Mouse (Mus musculus): ENCODE measurements around the gene Cspg4. TPM values are rescaled to one million over a fixed set of nuclear protein-coding genes. Genes with fewer than 3 reads are reported as not detected.

Gene Cspg4
- polyA plus RNA-seq, 1 experiment from 2014 or later, result 23.0 TPM

DNA sequence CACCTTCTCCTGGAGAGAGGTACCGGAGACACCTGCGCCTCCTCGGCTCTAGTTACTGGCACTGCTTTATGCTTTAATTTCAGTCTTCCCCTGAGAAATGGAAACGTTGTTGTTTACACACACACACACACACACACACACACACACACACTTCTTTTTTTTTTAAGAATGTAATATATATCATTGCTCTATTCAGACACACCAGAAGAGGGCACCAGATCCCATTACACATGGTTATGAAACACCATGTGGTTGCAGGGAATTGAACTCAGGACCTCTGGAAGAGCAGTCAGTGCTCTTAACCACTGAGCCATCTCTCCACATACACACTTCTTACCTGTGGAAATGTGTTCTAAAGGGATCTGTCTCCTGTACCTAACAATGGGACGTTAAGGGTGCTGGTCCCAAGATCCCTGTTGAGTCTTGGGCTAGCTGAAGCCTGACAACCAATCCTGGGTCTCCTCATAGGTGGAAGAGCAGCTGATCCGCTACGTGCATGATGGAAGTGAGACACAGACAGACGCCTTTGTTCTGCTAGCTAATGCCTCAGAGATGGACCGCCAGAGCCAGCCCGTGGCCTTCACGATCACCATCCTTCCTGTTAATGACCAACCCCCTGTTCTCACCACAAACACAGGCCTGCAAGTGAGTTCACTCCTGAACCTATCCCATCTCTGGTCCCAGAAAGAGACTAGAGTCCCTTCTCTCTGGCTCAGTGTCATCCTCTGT, 25.9 kb downstream of the Cspg4 start:
- Histone ChIP-seq H3K9me3 (ENCODE audit: control insufficient read depth, low read length) (no peaks in the 10 kb centered on the region), H3K27ac (replicated peaks in 1 of 2; ENCODE audit: control insufficient read depth in 1 of 2, insufficient read depth in 1 of 2, low read depth in 2 of 2, low read length in 2 of 2) (peak overlapping the region in 1 of 2 experiments; percentile 39; a peak in 1 of 4 replicates), H3K4me1 (ENCODE audit: control insufficient read depth in 2 of 2, insufficient read depth in 2 of 2, low read length in 2 of 2) (peaks cover 14 to 19% of the 10 kb centered on the region in 2 experiments; a peak in 3 of 4 replicates), H3K9ac (ENCODE audit: low read length) (no peak overlapping the region), H3K27me3 (ENCODE audit: control insufficient read depth, insufficient read depth, low read length) (no peaks in the 10 kb centered on the region), H3K4me3 (ENCODE audit: control insufficient read depth in 1 of 2, insufficient read depth in 1 of 2, low read depth in 1 of 2, low read length in 2 of 2) (no peak overlapping the region), H3K36me3 (ENCODE audit: control insufficient read depth, insufficient read depth, low read length) (peaks cover 89% of the 10 kb centered on the region), H3K4me2 (ENCODE audit: low read length) (no peak overlapping the region)
- 73% methylated on average over 11 of the region's 11 CpGs for WGBS
- no peak for ATAC-seq (ENCODE audit: insufficient number of reproducible peaks, insufficient read depth, low FRiP score, low read depth)

DNA sequence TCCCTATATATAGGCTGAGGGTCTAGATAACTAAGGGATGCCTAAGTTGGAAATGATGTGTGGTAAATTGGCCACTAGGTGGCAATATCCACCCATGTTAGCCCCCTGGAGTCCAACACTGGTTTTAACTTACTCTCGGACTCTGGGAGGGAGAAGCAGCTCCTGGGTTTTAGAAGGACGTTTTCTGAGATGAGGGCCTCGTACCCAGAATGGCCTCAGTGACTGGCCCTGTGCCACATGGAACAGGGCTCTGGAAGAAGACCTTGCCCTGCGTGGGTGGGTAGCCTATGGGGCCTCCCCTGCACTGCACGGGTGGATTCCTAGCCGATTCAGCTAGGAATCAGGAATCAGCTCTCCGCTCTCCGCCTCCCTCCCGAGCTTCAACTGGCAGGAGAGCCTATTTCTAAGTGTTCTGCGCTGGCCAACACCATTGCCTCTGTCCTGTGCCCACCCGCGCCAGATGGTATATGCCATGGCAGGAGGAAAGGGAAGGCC, 26.7 kb downstream of the Cspg4 start:
- peaks cover 88% of the 10 kb centered on the region for H3K36me3 ChIP-seq (ENCODE audit: control insufficient read depth, insufficient read depth, low read length)
- no peak overlapping the region for H3K4me3 ChIP-seq (ENCODE audit: control insufficient read depth in 1 of 2, insufficient read depth in 1 of 2, low read depth in 1 of 2, low read length in 2 of 2)

DNA sequence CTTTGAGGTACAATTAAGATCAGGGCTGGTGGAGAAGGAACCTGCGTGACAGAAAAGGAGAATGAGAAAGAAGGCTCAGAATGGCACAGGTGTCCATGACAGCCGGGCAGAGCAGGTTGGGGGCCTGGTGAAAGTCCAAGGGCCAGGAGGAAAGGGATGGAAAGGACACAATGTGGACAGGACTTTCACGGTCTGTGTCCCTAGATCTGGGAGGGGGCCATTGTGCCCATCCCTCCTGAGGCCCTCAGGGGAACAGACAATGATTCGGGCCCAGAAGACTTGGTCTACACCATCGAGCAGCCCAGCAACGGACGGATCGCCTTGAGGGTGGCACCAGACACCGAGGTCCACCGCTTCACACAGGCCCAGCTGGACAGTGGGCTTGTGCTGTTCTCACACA, 27.3 kb downstream of the Cspg4 start:
- Histone ChIP-seq H3K4me3 (ENCODE audit: control insufficient read depth in 1 of 2, insufficient read depth in 1 of 2, low read depth in 1 of 2, low read length in 2 of 2) (no peak overlapping the region), H3K4me2 (ENCODE audit: low read length) (no peak overlapping the region), H3K27ac (replicated peaks in 1 of 2; ENCODE audit: control insufficient read depth in 1 of 2, insufficient read depth in 1 of 2, low read depth in 2 of 2, low read length in 2 of 2) (peak overlapping the region in 1 of 2 experiments; percentile 39; a peak in 1 of 4 replicates), H3K9ac (ENCODE audit: low read length) (no peak overlapping the region), H3K4me1 (ENCODE audit: control insufficient read depth in 2 of 2, insufficient read depth in 2 of 2, low read length in 2 of 2) (peaks cover 14 to 19% of the 10 kb centered on the region in 2 experiments; a peak in 3 of 4 replicates), H3K27me3 (ENCODE audit: control insufficient read depth, insufficient read depth, low read length) (no peaks in the 10 kb centered on the region), H3K9me3 (ENCODE audit: control insufficient read depth, low read length) (no peaks in the 10 kb centered on the region), H3K36me3 (ENCODE audit: control insufficient read depth, insufficient read depth, low read length) (peaks cover 88% of the 10 kb centered on the region)
- 89% methylated on average over 10 of the region's 10 CpGs for WGBS
- no peak for ATAC-seq (ENCODE audit: insufficient number of reproducible peaks, insufficient read depth, low FRiP score, low read depth)

More for the DNA sequence above, 26.7 kb downstream of the Cspg4 start:
- Histone ChIP-seq H3K4me2 (ENCODE audit: low read length) (peak overlapping the region; percentile 20; the same call in 1 of the 2 replicates), H3K9ac (ENCODE audit: low read length) (peak overlapping the region; percentile 57), H3K27ac (replicated peaks in 1 of 2; ENCODE audit: control insufficient read depth in 1 of 2, insufficient read depth in 1 of 2, low read depth in 2 of 2, low read length in 2 of 2) (peak overlapping the region in 1 of 2 experiments; percentile 39; a peak in 1 of 4 replicates), H3K9me3 (ENCODE audit: control insufficient read depth, low read length) (no peaks in the 10 kb centered on the region), H3K4me1 (ENCODE audit: control insufficient read depth in 2 of 2, insufficient read depth in 2 of 2, low read length in 2 of 2) (peaks cover 14 to 19% of the 10 kb centered on the region in 2 experiments; a peak in 3 of 4 replicates), H3K27me3 (ENCODE audit: control insufficient read depth, insufficient read depth, low read length) (no peaks in the 10 kb centered on the region)
- ATAC-seq (ENCODE audit: insufficient number of reproducible peaks, insufficient read depth, low FRiP score, low read depth), result 0 out of 2 replicates have a peak, but pooled peaks have one; percentile 5
- 36% methylated on average over 12 of the region's 12 CpGs for WGBS

DNA sequence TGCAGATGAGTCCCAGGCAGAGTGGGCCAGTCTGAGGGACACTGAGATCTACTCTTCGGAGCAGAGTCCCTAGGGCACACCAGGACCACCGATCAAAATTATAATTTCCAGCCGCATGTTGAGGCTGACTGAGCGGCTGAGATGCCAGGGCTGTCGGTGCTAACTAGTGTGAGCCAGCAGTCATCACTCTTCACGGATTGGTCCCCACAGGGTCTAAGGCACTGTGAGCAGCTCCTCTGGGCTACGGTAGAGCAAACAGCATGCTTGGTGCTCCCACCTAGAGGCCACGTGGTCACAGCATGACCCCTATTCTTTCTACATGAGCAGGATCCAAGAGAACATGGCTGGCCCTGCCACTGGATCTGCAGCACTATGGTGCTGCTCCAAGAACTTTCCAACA, 28.5 kb downstream of the Cspg4 start:
- WGBS, result 56% methylated on average over 8 of the region's 8 CpGs
- H3K9me3 ChIP-seq (ENCODE audit: control insufficient read depth, low read length), result no peaks in the 10 kb centered on the region
- H3K4me1 ChIP-seq (ENCODE audit: control insufficient read depth in 2 of 2, insufficient read depth in 2 of 2, low read length in 2 of 2), result peaks cover 14 to 19% of the 10 kb centered on the region in 2 experiments; a peak in 3 of 4 replicates
- H3K4me2 ChIP-seq (ENCODE audit: low read length), result no peak overlapping the region
- H3K27me3 ChIP-seq (ENCODE audit: control insufficient read depth, insufficient read depth, low read length), result no peaks in the 10 kb centered on the region
- no peak overlapping the region; the same call in 1 of the 2 replicates for H3K9ac ChIP-seq (ENCODE audit: low read length)
- peaks cover 84% of the 10 kb centered on the region for H3K36me3 ChIP-seq (ENCODE audit: control insufficient read depth, insufficient read depth, low read length)
- 0 out of 4 replicates have a peak overlapping the region, but pooled peaks of 1 of the 2 experiments have one; percentile 10 for H3K27ac ChIP-seq (replicated peaks in 1 of 2; ENCODE audit: control insufficient read depth in 1 of 2, insufficient read depth in 1 of 2, low read depth in 2 of 2, low read length in 2 of 2)
- no peak for ATAC-seq (ENCODE audit: insufficient number of reproducible peaks, insufficient read depth, low FRiP score, low read depth)
- H3K4me3 ChIP-seq (ENCODE audit: control insufficient read depth in 1 of 2, insufficient read depth in 1 of 2, low read depth in 1 of 2, low read length in 2 of 2), result no peak overlapping the region

DNA sequence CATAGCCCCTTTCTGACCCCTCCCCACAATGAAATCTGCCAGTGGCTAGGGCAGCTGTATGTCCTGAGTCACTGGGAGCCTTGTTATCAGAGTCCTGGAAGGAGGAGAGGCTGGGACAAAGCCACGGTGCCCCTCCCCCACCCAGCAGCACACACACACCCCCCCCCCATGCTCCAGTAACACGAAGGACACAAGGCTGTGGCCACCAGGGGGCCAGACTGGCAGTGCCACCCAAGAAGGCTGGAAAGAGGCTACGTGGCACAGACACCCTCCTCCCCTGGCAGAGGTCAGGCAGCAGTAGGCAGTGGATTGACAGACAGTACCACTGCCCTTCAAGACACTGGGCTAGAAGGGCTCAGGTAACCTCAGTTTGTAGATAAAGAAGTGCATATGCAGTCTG, 29.2 kb downstream of the Cspg4 start:
- H3K27ac ChIP-seq (replicated peaks in 1 of 2; ENCODE audit: control insufficient read depth in 1 of 2, insufficient read depth in 1 of 2, low read depth in 2 of 2, low read length in 2 of 2), result no peak overlapping the region
- no peaks in the 10 kb centered on the region for H3K27me3 ChIP-seq (ENCODE audit: control insufficient read depth, insufficient read depth, low read length)
- no peak overlapping the region for H3K4me2 ChIP-seq (ENCODE audit: low read length)
- H3K9ac ChIP-seq (ENCODE audit: low read length), result peak overlapping the region; percentile 21; the same call in 1 of the 2 replicates
- WGBS, result 11% methylated on average over 3 of the region's 3 CpGs
- H3K9me3 ChIP-seq (ENCODE audit: control insufficient read depth, low read length), result no peaks in the 10 kb centered on the region
- no peak overlapping the region for H3K4me3 ChIP-seq (ENCODE audit: control insufficient read depth in 1 of 2, insufficient read depth in 1 of 2, low read depth in 1 of 2, low read length in 2 of 2)
- H3K4me1 ChIP-seq (ENCODE audit: control insufficient read depth in 2 of 2, insufficient read depth in 2 of 2, low read length in 2 of 2), result peaks cover 14 to 19% of the 10 kb centered on the region in 2 experiments; a peak in 3 of 4 replicates
- no peak for ATAC-seq (ENCODE audit: insufficient number of reproducible peaks, insufficient read depth, low FRiP score, low read depth)
- peaks cover 81% of the 10 kb centered on the region for H3K36me3 ChIP-seq (ENCODE audit: control insufficient read depth, insufficient read depth, low read length)

- H3K4me3 ChIP-seq (ENCODE audit: control insufficient read depth in 1 of 2, insufficient read depth in 1 of 2, low read depth in 1 of 2, low read length in 2 of 2), result no peak overlapping the region
- no peak for ATAC-seq (ENCODE audit: insufficient number of reproducible peaks, insufficient read depth, low FRiP score, low read depth)
- H3K9me3 ChIP-seq (ENCODE audit: control insufficient read depth, low read length), result no peaks in the 10 kb centered on the region
- peaks cover 60% of the 10 kb centered on the region for H3K36me3 ChIP-seq (ENCODE audit: control insufficient read depth, insufficient read depth, low read length)
- WGBS, result 85% methylated on average over 12 of the region's 12 CpGs
- H3K4me1 ChIP-seq (ENCODE audit: control insufficient read depth in 2 of 2, insufficient read depth in 2 of 2, low read length in 2 of 2), result peaks cover 18 to 21% of the 10 kb centered on the region in 2 experiments; a peak in 3 of 4 replicates
- no peak overlapping the region for H3K4me2 ChIP-seq (ENCODE audit: low read length)
- H3K27me3 ChIP-seq (ENCODE audit: control insufficient read depth, insufficient read depth, low read length), result no peaks in the 10 kb centered on the region
- H3K27ac ChIP-seq (replicated peaks in 1 of 2; ENCODE audit: control insufficient read depth in 1 of 2, insufficient read depth in 1 of 2, low read depth in 2 of 2, low read length in 2 of 2), result no peak overlapping the region
- no peak overlapping the region for H3K9ac ChIP-seq (ENCODE audit: low read length)
Observed at GRCm38 (mm10) chr9:56896779-56897178, 31.9 kb downstream of the Cspg4 start.

- H3K4me1 ChIP-seq (ENCODE audit: control insufficient read depth in 2 of 2, insufficient read depth in 2 of 2, low read length in 2 of 2), result peaks cover 8 to 9% of the 10 kb centered on the region in 2 experiments; a peak in 3 of 4 replicates
- no peaks in the 10 kb centered on the region for H3K27me3 ChIP-seq (ENCODE audit: control insufficient read depth, insufficient read depth, low read length)
- ATAC-seq (ENCODE audit: insufficient number of reproducible peaks, insufficient read depth, low FRiP score, low read depth), result no peak
- peaks cover 38% of the 10 kb centered on the region for H3K36me3 ChIP-seq (ENCODE audit: control insufficient read depth, insufficient read depth, low read length)
- H3K9me3 ChIP-seq (ENCODE audit: control insufficient read depth, low read length), result no peaks in the 10 kb centered on the region
- no peak overlapping the region for H3K9ac ChIP-seq (ENCODE audit: low read length)
- 82% methylated on average over 11 of the region's 11 CpGs for WGBS
- H3K4me2 ChIP-seq (ENCODE audit: low read length), result no peak overlapping the region
- H3K27ac ChIP-seq (replicated peaks in 1 of 2; ENCODE audit: control insufficient read depth in 1 of 2, insufficient read depth in 1 of 2, low read depth in 2 of 2, low read length in 2 of 2), result no peak overlapping the region
- no peak overlapping the region for H3K4me3 ChIP-seq (ENCODE audit: control insufficient read depth in 1 of 2, insufficient read depth in 1 of 2, low read depth in 1 of 2, low read length in 2 of 2)
Observed at GRCm38 (mm10) chr9:56899409-56899808, 34.6 kb downstream of the Cspg4 start.
